Mouse (Mus musculus) forebrain, embryonic 14.5 days (tissue): ENCODE measurements around the gene St6gal2. TPM values are rescaled to one million over a fixed set of nuclear protein-coding genes. Genes with fewer than 3 reads are reported as not detected.

Experiments
- ATAC-seq: fragments of 200-750 bp; cut with Nextera tagmentation; 2 replicates; pipeline ENCODE4 v1.8.0; 2017; ENCODE audit warnings: mild to moderate bottlenecking, moderate library complexity
- DNase-seq: peaks from one replicate; pipeline ENCODE4 v3.0.0-alpha.2; 2015; ENCODE audit warnings: low spot score
- H3K27ac ChIP-seq: fragments of 300-500 bp; sonication (generic); 2 replicates; pipeline ENCODE4 v1.5.1; 2014; ENCODE audit warnings: low read depth, mild to moderate bottlenecking, control low read depth, low read length, moderate library complexity
- H3K27me3 ChIP-seq: fragments of 300-500 bp; sonication (generic); replicated peaks from 2 replicates; pipeline ENCODE4 v1.6.1; 2014; ENCODE audit warnings: low read length, control low read depth, mixed read lengths; ENCODE audit not compliant: control insufficient read depth, insufficient read depth
- H3K36me3 ChIP-seq: fragments of 300-500 bp; sonication (generic); 2 replicates; pipeline ENCODE4 v1.6.1; 2014; ENCODE audit warnings: low read length, control low read depth; ENCODE audit not compliant: control insufficient read depth, insufficient read depth
- H3K4me1 ChIP-seq: fragments of 300-500 bp; sonication (generic); 2 replicates; pipeline ENCODE4 v1.6.1; 2014; ENCODE audit warnings: antibody characterized with exemption, low read length, control low read depth; ENCODE audit not compliant: control insufficient read depth, insufficient read depth
- H3K4me2 ChIP-seq: fragments of 300-500 bp; sonication (generic); 2 replicates; pipeline ENCODE4 v1.6.1; 2014; ENCODE audit warnings: mild to moderate bottlenecking, control low read depth, low read length
- H3K4me3 ChIP-seq: fragments of 300-500 bp; sonication (generic); 2 replicates; pipeline ENCODE4 v1.5.1; 2014; ENCODE audit warnings: low read depth, low read length, control low read depth
- H3K9ac ChIP-seq: fragments of 300-500 bp; sonication (generic); 2 replicates; pipeline ENCODE4 v1.6.1; 2014; ENCODE audit warnings: mild to moderate bottlenecking, low read length, control low read depth, moderate library complexity
- H3K9me3 ChIP-seq: fragments of 300-500 bp; sonication (generic); replicated peaks from 2 replicates; pipeline ENCODE4 v1.6.1; 2016; ENCODE audit warnings: low read length, control low read depth, mixed read lengths; ENCODE audit not compliant: control insufficient read depth
- WGBS: fragments of 180-500 bp; shearing (Covaris S2); extraction: QIAGEN DNeasy Blood & Tissue Kit; methylation state at CpG from one replicate; pipeline ENCODE4 v1.1.7; 2014; 5-methylcytosine and 5-hydroxymethylcytosine counted together
- polyA plus RNA-seq: library from polyadenylated mRNA; unstranded; fragments of >200 nt; fragmentation: Nextera tagmentation; extraction: Ambion mirVana; gene quantifications from 2 replicates; pipeline ENCODE4 v1.2.1, GENCODE M21; 2014

Gene St6gal2
- 20.7 and 28.4 TPM in 2 replicates for polyA plus RNA-seq

GRCm38 (mm10) chr17:55445250-55446184 is at the start of gene St6gal2:
TSS of gene St6gal2 (plus strand) at chr17:55445382.
- peak within 1 kb of the TSS; percentile 68 for H3K4me2 ChIP-seq
- no peaks in the 10 kb centered on the region for H3K27me3 ChIP-seq
- ATAC-seq, result peak; percentile 93
- H3K4me1 ChIP-seq, result peaks cover 6% of the 10 kb centered on the region; the same call in 1 of the 2 replicates
- under 1% methylated on average over 80 of the region's 84 CpGs for WGBS
- DNase-seq, result peak; percentile 79
- peak within 1 kb of the TSS; percentile 94 for H3K27ac ChIP-seq
- no peaks in the 10 kb centered on the region for H3K9me3 ChIP-seq
- peak within 1 kb of the TSS; percentile 70 for H3K4me3 ChIP-seq
- no peaks in the 10 kb centered on the region for H3K36me3 ChIP-seq
- H3K9ac ChIP-seq, result peak within 1 kb of the TSS; percentile 94

- 86% methylated on average over 2 of the region's 2 CpGs for WGBS
- no peak for ATAC-seq
- no peak overlapping the region for H3K4me3 ChIP-seq
- H3K4me1 ChIP-seq, result no peaks in the 10 kb centered on the region
- H3K9ac ChIP-seq, result no peak overlapping the region
- no peaks in the 10 kb centered on the region for H3K27me3 ChIP-seq
- no peak overlapping the region for H3K27ac ChIP-seq
- no peak overlapping the region for H3K4me2 ChIP-seq
- H3K36me3 ChIP-seq, result no peaks in the 10 kb centered on the region
- DNase-seq, result peak; percentile 3
- no peaks in the 10 kb centered on the region for H3K9me3 ChIP-seq
These were observed 39.1 kb upstream of the St6gal2 start for GRCm38 (mm10) chr17:55406043-55406442.

GRCm38 (mm10) chr17:55416519-55416918 is 28.7 kb upstream of the St6gal2 start:
- Histone ChIP-seq H3K4me3 (no peak overlapping the region), H3K27ac (no peak overlapping the region), H3K9me3 (no peaks in the 10 kb centered on the region), H3K4me1 (no peaks in the 10 kb centered on the region), H3K36me3 (no peaks in the 10 kb centered on the region), H3K27me3 (no peaks in the 10 kb centered on the region), H3K9ac (no peak overlapping the region), H3K4me2 (no peak overlapping the region)
- ATAC-seq (no peak), DNase-seq (no peak)
- WGBS, result 100% methylated on average over 2 of the region's 2 CpGs

GRCm38 (mm10) chr17:55446185-55446527 is 974 bp downstream of the St6gal2 start:
- Histone ChIP-seq H3K27me3 (no peaks in the 10 kb centered on the region), H3K36me3 (no peaks in the 10 kb centered on the region), H3K4me2 (peak overlapping the region; percentile 68), H3K9ac (peak overlapping the region; percentile 94), H3K27ac (peak overlapping the region; percentile 94; the same call in 1 of the 2 replicates), H3K4me3 (peak overlapping the region; percentile 70), H3K9me3 (no peaks in the 10 kb centered on the region), H3K4me1 (peaks cover 6% of the 10 kb centered on the region; the same call in 1 of the 2 replicates)
- DNase-seq (peak; percentile 60), ATAC-seq (peak; percentile 67)
- WGBS, result 2% methylated on average over 6 of the region's 6 CpGs

DNA sequence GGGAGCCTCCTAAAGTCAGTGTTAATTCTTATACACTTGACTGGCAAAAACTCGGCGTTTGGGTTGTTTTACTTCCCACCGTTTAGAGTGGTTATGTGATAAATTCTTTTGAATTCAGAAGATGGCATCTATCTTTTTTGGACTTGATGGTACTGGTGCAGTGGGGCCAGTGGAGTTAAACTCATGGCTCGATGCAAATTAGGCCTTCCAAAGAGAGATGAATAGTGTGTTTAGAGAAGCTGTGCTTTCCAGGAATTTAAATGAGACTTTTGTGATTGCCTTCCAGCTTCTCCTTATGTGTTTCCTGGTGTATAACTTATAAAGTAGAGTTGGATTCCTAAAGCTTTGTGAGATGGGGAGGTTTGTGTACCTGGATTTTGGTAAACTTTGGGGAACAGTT is 1.5 kb downstream of the St6gal2 start:
- Histone ChIP-seq H3K4me1 (peaks cover 6% of the 10 kb centered on the region; the same call in 1 of the 2 replicates), H3K9ac (peak overlapping the region; percentile 94; the same call in 1 of the 2 replicates), H3K9me3 (no peaks in the 10 kb centered on the region), H3K36me3 (no peaks in the 10 kb centered on the region), H3K27me3 (no peaks in the 10 kb centered on the region), H3K27ac (no peak overlapping the region), H3K4me3 (peak overlapping the region; percentile 70), H3K4me2 (peak overlapping the region; percentile 68)
- WGBS, result 6% methylated on average over 4 of the region's 4 CpGs
- ATAC-seq (no peak), DNase-seq (peak; percentile 35)

- no peaks in the 10 kb centered on the region for H3K36me3 ChIP-seq
- no peaks in the 10 kb centered on the region for H3K9me3 ChIP-seq
- ATAC-seq (no peak), DNase-seq (no peak)
- no peak overlapping the region for H3K27ac ChIP-seq
- H3K4me1 ChIP-seq, result peaks cover 6% of the 10 kb centered on the region; the same call in 1 of the 2 replicates
- no peak overlapping the region for H3K9ac ChIP-seq
- H3K4me2 ChIP-seq, result no peak overlapping the region
- H3K4me3 ChIP-seq, result no peak overlapping the region
- 80% methylated on average over 2 of the region's 2 CpGs for WGBS
- no peaks in the 10 kb centered on the region for H3K27me3 ChIP-seq
These were observed 5.8 kb downstream of the St6gal2 start for GRCm38 (mm10) chr17:55450943-55451342.

- Histone ChIP-seq H3K27me3 (no peaks in the 10 kb centered on the region), H3K4me3 (no peak overlapping the region), H3K27ac (no peak overlapping the region), H3K4me2 (no peak overlapping the region), H3K4me1 (no peaks in the 10 kb centered on the region), H3K9ac (no peak overlapping the region), H3K36me3 (no peaks in the 10 kb centered on the region), H3K9me3 (no peaks in the 10 kb centered on the region)
- 70% methylated on average over 3 of the region's 3 CpGs for WGBS
- ATAC-seq (no peak), DNase-seq (no peak)
These were observed 9.3 kb downstream of the St6gal2 start for GRCm38 (mm10) chr17:55454487-55454886.

- ATAC-seq, result no peak
- 91% methylated on average over 1 of the region's 1 CpGs for WGBS
- no peak overlapping the region for H3K27ac ChIP-seq
These were observed 15.0 kb downstream of the St6gal2 start for GRCm38 (mm10) chr17:55460187-55460586.

GRCm38 (mm10) chr17:55467579-55467978 is 22.4 kb downstream of the St6gal2 start:
- ATAC-seq (no peak), DNase-seq (no peak)
- H3K4me3 ChIP-seq, result no peak overlapping the region
- H3K4me1 ChIP-seq, result no peaks in the 10 kb centered on the region
- 89% methylated on average over 3 of the region's 3 CpGs for WGBS
- no peak overlapping the region for H3K9ac ChIP-seq
- H3K27ac ChIP-seq, result no peak overlapping the region
- no peaks in the 10 kb centered on the region for H3K9me3 ChIP-seq
- H3K4me2 ChIP-seq, result no peak overlapping the region
- no peaks in the 10 kb centered on the region for H3K27me3 ChIP-seq
- H3K36me3 ChIP-seq, result no peaks in the 10 kb centered on the region

More at GRCm38 (mm10) chr17:55460187-55460586, 15.0 kb downstream of the St6gal2 start:
- DNase-seq, result no peak
- no peak overlapping the region for H3K9ac ChIP-seq
- no peak overlapping the region for H3K4me3 ChIP-seq
- no peaks in the 10 kb centered on the region for H3K9me3 ChIP-seq
- no peaks in the 10 kb centered on the region for H3K36me3 ChIP-seq
- H3K4me2 ChIP-seq, result no peak overlapping the region
- no peaks in the 10 kb centered on the region for H3K4me1 ChIP-seq
- no peaks in the 10 kb centered on the region for H3K27me3 ChIP-seq
